Mouse (Mus musculus) neural tube, embryonic 10.5 days (tissue): ENCODE measurements around the gene C77080.
A peak's percentile ranks its signal among the peaks of the same experiment; 100 is the strongest.
"Not testable (repeated sequence)": the region's sequence is repeated elsewhere in the genome, so short reads cannot be mapped to it uniquely, and the experiment has no call there.

Experiments
- DNase-seq: peaks from one replicate; pipeline ENCODE4 v3.0.0-alpha.2; 2017; ENCODE audit warnings: low spot score; ENCODE audit errors: extremely low spot score

C77080 gene

DNA sequence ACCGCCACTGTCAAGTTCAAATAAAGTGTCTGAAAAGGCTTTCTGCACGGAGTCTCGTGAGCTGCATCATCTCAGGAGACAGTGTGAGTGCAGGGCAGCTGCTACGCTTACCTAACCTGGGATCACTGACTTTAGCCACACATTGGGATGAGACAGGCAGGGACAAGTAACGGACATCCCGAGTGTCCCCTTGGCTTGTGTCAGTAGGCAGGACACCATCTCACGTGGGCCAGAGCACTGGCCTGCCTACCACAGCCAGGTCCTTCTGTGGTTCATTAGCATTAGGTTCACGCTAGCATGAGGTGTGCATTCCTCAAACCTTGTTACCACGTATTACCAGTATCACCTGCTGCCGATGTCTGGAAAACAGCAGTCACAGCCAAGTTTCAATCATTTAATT, 42.0 kb downstream of the C77080 start:
- no peak for DNase-seq

DNA sequence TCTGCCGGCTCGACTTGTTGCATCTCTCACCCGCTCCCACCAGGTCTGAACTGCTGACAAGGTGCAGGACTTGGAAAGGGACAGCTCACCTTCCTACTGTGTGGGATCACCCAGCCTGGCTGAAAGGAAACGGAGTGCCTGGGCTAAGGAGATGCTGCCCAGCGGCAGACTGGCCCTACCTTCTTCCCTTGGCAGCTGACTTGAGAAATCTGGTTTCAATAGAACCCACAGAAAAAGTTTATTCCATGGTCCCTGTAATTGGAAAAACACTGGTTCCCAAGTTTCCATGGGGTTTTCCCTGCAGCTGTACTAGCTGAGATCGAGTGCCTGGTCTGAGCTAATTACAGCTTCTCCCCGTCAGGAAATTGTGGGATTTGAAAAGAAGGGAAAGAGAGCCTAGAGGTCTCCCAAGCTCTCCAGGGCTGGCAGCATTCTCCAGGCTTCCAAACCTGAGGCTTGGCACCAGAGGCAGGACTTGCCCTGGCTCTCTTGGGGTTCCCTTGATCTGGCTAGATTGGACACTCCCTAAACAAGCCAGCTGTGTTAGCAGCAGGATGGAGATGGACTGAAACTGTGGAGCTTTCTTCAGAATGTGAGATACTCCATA, 42.5 kb downstream of the C77080 start:
- DNase-seq, result no peak

- not testable (repeated sequence) for DNase-seq
These were observed 48.7 kb downstream of the C77080 start for GRCm38 (mm10) chr4:129212486-129212885.

DNA sequence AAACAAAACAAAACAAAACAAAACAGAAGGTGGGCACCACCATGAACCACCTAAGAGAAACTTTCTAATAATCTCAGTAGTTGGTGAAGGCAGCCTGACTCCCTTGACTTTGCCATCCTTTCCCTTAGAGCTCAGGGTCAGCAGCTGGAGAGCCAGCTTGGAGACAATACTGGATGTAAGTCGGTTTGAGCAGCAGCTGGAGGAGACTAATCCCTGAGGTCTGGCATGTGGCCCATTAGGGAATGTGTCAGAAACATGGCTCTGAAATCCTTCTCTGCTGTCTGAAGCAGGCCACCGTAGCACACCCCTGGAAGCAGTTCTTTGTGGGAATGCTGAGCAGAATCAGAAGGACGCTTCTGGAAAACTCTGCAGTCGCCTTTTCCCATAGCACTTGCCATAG, 49.7 kb downstream of the C77080 start:
- no peak for DNase-seq

DNA sequence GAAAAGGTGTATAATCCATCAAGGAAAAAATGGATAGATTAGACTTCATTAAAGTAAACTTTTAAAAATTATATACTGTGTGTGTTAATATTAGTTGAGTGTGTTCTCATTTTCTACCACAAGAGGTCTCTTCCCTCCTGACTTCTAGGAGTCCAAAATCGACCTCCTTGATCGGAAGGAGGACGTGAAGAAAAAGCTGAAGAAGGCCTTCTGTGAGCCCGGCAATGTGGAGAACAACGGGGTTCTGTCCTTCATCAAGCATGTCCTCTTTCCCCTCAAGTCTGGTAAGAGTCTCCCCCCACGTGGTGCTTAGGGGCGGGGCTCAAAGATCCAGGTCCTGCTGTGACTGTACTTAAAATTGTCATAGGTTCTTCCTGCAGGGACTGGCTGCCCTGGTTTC, 51.7 kb downstream of the C77080 start:
- no peak for DNase-seq

- no peak for DNase-seq
These were observed 54.4 kb downstream of the C77080 start for GRCm38 (mm10) chr4:129206792-129207191.

GRCm38 (mm10) chr4:129204655-129205054, 56.5 kb downstream of the C77080 start:
- DNase-seq, result no peak

- DNase-seq, result no peak
These were observed 63.7 kb downstream of the C77080 start for GRCm38 (mm10) chr4:129197514-129197913.

- DNase-seq, result no peak
These were observed 66.9 kb downstream of the C77080 start for GRCm38 (mm10) chr4:129194280-129194679.

GRCm38 (mm10) chr4:129191691-129192090, 69.5 kb downstream of the C77080 start:
- DNase-seq, result no peak

- DNase-seq, result no peak
These were observed 70.7 kb downstream of the C77080 start for GRCm38 (mm10) chr4:129190538-129190937.

GRCm38 (mm10) chr4:129189542-129190519, 71.4 kb downstream of the C77080 start, which contains the start of the genes S100pbp and Yars:
Gene S100pbp, minus strand, starts transcription at chr4:129189727.
Gene Yars, plus strand, starts transcription at chr4:129189760.
- DNase-seq, result peak; percentile 97

DNA sequence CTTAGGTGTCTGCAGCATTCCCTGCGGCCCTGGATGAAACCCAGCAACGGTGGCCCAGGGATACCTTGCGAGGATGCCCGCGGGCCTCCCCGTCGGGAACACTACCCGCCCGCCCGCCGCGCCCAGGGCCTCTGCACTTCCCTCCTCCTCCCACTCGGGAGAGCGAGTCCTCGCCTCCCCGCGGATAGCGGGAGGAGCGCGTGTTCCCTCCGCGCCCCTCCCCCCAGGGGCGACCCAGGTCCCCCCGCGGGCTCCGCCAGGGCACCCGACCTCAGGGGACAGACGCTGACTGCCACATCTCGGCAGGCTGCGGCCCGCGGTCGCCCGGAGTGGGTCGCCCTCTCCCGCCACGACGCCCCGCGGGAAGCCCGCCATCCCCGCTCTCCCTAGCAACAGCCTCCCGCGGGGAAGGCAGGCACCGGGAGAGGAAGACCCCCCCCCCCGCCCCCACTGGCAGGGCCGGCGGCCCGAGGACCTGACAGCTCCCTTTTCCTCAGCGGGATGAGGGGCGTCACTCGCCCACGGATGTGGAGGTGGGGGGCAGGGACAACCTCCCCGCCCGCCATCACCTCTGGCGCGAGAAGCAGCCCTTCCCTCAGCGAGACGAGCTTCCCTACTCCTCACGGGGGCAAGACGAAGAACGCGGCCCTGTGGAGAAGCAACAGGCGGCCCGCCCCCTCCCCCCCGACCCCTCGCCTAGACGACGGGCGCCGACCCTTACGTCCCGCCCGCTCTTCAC, 72.2 kb downstream of the C77080 start:
- no peak for DNase-seq

- DNase-seq, result no peak
These were observed 73.1 kb downstream of the C77080 start for GRCm38 (mm10) chr4:129188041-129188659.

GRCm38 (mm10) chr4:129179560-129179959, 81.6 kb downstream of the C77080 start:
- DNase-seq, result no peak

DNA sequence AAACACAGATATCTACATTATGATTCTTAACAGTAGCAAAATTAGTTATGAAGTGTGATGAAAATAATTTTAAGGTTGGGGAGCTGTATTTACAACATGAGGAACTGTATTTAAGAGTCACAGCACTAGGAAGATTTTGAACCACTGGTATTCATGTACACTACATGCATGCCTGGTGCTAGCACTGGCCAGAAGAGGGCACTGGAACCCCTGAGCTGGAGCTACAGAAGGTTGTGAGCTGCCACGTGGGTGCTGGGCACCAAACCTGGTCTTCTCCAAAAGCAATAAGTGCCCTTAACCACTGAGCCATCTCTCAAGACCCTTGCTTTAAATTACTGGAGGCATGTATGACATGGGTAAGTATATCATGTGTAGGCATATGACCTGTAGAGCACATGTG, 88.7 kb downstream of the C77080 start:
- DNase-seq, result no peak
